Mouse (Mus musculus) monocyte, adult 2 months (primary cell): ENCODE measurements around the gene Hdac9.

ENCODE experiments used
- DNase-seq, 2 experiments: peaks; one replicate each; pipeline ENCODE4 v3.0.0; 2022; ENCODE audit warnings: low spot score in 2 of 2, low read depth in 1 of 2

Gene Hdac9

DNA sequence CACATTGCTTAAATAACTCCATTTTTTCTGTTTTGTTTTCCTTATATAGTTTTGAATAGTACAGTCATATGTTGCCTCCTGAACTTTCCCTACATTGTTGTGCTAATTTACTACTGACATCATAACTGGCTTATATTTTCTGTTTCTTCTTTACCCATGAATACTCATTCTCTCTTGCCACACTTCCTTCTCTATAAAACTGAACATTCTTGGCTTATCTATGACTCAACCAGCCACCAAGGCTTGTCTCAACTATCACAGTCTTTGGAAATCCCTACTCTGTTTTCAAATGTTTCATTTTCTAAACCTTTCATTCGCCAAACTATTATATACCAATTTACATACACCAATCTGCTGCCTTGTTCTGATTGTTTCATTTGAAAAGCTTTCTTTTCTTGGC, 108.7 kb downstream of the Hdac9 start:
- DNase-seq: no peak

DNA sequence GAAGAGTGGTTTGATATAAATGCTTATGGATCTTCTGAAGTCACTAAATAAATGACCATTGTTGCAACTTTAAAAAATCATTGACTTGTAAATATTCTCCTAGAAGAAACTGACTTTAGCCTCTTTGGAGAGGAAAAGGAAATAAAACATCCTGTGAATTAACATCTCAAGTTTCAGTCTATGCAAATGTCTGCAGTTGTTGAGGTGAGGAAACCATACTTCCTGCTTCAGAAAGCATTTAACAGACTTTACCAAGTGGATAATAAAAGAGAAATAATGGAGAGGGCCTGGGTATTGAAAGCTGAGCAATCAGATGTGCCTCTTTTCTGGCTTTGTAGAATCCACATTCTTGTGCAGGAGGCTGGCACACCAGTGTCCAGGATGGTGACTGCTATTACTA, 110.4 kb downstream of the Hdac9 start:
- no peak for DNase-seq

DNA sequence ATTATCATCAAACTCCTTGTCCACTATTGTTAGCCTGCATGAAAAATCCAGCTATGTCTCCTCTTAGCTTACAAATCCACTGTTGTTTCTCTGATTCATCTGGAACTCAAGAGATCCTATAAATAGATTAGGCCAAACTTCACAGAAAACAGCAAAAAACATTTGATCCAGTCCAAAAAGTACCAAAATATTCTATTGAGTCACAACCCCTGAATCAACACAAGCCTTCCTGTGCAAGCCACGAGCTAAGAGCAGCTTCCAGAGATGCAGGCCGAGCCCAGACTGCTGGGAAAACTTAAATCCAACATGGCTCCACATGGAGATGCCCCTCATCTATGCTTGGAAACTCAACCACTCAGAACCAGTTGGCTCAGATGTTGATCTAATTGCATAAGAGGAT, 113.2 kb downstream of the Hdac9 start:
- DNase-seq: no peak

DNA sequence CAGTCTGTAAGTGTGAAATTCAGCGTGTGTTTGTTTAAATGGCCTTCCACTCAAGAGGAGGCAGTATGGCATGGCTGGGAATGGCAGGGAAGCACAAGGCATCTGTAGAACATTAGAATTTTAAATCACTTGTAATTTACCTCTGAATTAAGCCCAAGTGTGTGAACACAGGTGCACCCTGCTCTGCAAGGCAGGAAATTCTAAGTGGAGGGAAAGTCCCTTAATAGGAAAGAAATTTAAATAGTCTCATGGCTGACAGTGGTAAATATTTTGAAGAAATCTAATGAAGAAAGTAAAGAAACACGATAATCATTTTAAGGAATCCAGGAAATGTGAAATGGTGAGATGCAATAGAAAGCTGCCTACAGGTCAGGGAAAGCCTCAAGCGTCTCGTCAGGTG, 114.6 kb downstream of the Hdac9 start:
- no peak for DNase-seq

DNA sequence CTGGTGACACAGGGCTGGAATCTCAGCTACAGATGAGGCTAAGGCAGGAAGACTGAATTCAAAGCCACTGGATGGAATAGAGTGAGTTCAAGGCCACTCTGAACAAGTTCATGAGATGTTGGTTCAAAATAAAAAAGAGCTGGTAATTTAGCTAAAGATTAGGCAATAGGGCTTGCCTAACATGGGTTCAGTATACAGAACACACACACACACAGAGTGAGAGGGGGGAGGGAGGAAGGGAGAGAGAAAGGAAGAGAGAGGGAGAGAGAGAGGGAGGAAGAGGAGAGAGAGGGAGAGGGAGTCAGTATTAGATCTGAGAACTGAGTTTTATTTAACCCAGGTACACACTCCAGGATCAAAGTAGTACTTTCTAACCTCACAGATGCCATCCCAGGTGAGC, 115.1 kb downstream of the Hdac9 start:
- no peak for DNase-seq

DNA sequence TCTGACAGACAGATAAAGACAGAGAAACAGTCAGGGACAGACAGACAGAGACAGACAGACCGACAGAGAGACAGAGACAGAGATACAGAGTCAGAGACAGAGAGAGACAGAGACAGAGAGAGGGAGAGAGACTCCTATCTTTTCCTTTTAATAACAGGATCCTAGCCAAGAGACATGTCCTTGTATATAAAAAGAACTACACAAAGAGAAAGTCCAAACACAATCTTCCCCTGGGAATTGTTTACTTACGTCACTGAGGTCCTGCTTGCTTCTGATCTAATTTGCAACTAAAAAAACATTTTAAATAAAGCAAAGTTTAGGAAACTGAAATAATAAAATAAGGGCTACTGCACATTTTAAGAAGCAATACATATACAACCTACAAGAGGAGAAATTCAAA, 119.5 kb downstream of the Hdac9 start:
- no peak for DNase-seq

DNA sequence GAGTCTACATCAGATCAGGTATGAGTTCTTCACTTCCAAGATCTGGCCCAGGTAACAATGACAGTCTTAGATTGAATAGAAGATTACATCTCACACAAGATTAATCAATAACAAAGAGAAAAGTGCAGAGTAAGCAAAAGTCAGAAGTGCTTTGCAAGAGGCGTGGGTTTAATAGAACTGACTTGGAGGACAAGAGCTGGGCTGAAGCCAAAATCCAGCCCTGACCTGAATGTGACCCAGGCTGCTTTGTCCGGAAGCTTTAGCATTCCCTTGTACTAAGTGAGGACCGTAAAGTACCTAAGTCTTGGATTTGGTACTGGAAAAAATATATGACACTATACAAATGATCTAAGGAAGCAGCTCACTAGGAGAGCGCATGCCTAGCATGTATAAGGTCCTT, 121.4 kb downstream of the Hdac9 start:
- DNase-seq: no peak

DNA sequence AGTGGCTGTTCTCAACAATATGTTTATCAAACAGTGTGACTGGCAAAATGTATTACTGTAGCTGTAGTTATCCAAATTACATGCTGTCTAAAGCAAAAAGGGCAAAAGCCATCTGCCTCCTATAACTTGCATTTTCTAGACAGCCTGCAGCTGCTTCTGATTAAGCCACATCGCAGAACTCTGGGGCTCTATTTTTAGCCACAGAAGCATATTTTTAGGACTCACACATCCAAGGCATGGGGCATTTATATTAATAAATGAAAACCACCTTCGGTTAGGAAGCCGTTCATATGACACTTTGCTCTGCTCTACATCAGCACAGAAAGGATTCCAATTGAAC, 124.8 kb downstream of the Hdac9 start:
- DNase-seq: no peak

DNA sequence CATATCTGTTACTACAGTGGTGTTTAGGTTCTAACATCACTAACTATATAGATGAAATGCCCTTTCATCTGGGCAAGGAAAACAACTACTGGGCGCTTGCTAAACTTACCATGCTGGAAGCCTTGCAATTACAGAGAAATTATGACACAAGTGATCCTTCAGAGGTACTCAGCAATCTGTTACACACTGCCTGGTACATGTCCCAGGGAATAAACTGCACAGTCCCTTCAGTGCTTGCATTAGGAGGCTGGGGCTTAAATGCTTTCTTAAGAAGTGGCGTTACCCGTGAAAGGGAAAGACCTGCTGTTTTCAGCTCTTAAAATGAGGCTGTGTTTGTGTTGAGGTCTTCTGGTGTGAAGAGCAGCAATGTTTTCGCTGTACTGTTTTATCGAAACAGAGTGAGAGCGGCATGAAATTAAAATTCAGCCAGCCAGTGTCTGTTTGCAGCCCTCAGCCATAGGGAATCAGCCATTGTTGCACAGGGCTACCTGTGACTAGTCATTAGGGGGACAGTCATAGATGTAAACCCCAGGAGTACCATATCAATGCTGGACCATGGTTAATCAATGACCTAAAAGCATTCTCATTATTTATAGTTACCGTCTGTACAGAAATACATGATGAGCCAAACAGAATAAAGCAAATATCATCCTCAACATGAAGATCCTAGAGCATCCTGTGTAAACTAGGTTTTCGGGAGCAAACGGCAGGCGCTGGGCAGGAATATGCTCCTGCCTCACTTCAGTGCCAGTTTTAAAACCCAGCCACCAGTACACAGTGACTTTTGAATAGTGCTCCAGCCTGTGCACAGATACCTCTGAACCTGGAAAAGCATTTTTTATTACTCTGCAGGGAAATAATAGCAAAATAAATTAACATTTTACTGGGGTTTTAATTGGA, 125.4 kb downstream of the Hdac9 start:
- DNase-seq: no peak

DNA sequence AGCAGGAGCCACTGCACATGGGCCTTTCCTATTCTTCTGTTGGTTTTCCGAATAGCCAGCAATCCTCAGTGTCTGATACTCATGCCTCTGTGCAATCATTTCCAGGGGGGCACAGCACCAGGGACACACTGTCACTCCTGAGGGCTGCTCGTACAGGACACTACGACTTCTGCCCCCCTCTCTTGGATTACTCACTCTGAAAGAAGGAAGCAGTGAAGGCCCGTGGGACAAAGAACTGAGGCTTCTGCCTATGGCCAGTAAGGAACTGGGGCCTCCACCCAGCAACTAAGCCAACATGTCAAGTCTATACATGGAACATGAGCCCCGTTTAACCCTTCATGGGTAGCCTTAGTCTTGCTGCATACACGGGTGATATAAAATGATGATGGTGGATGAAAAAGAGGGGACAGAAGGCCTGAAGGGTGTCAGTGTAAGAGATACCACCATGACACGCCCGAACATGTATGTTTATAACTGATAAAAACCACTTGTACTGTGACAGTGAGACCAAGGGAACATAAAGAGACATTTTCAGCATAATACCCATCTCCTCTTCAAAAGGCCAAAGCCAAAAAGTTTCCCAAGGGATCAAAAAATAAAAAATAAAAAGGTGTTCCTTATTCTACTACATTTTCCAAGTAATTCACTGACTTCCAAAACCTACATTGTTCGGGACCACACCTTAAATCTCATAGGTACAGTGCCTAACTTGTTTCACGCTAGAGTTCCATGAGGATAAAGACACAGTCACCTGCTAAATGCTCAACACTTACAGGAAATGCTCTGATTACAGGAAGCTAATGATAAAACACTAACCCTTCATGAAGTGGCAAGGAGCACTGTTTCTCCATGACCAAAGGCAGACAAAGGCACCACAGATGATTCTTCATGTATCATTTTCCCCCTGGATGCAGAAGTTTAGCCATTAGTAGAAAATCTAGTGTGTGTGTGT, 127.6 kb downstream of the Hdac9 start:
- peak in 1 of 2 experiments; percentile 31 for DNase-seq

DNA sequence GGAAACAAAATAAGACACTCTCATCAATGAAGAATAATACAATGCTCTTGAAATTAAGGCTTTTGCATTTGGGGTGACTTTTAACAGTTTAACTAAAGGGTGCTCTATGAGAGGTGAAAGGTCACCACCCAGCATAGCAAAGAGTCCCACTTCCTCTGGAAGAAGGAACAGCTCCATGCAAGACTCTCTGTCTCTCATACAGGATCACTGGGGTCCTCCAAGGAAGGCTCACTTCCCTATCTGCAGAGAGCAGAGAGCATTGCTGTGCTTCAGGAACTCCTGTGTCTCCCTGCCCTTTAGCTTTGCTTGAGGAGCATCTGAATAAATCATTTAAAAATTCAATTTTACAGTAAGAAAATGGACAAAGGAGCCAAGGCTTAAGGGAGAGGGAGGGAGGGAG, 129.5 kb downstream of the Hdac9 start:
- DNase-seq: peak in 1 of 2 experiments; percentile 3

DNA sequence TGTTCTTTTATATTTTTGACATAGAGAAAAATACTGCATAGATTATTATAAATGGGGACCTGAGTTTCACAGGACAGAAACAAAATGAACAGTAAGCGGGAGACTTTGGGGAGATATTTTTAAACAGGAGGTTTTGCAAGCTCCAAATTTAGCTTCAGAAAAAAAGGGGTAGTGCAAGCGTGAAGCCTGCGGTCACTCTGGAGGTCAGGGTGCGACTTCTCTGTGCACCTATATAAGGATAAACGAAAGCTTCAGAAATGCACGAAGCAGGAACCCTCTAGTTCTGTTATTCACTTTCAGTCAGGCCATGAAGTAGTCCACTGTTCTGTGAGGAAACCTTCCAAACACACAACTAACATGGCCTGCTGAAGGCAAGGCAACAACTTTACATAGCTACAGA, 133.3 kb downstream of the Hdac9 start:
- DNase-seq: peak; percentile 36 to 52

DNA sequence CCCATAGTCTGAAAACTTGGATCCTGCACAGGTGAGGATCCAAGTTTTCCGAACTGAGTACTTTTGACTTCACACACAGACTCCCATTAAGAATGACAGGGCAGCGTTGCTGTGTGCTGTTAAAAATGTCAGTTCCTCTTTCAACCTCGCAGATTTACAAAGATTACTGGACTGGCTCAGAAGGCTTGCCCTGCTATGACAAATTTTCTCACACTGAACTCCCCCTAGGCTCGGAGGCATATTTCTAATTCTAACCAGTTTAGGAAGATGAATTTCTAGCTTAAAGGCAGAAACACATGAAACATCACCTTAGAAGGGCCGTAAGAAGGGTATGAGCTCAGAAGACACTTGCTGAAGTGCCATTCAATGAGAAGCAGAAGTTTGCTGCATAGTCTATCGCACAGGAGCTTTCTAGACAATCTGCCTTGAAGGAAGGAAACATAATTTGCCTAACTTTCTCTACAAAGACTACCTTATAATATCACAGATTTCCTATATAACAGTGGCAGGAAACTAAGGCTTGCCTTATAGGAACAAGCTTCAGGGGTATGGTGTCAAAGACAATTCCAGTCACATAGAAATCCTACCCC, 137.4 kb downstream of the Hdac9 start:
- peak in 1 of 2 experiments; percentile 6 for DNase-seq

DNA sequence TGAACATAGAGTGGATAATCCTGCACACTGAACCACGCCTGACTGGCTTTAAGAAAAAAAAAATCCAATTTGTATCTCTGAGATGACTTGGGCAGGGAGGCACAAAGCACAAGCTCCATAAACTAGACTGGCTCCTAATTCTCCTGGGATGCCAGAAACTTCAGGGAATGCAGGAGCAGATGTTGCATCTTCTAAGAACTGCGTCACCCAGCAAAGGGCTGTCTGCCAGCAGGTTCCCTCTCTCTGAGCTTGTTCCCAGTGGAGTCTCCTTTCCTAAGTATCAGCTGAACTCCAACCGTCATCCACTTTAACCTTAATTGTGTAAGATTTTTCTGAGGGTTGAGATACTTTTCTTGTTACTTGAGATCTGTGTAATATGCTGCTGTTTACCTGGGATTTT, 140.7 kb downstream of the Hdac9 start:
- DNase-seq: no peak

DNA sequence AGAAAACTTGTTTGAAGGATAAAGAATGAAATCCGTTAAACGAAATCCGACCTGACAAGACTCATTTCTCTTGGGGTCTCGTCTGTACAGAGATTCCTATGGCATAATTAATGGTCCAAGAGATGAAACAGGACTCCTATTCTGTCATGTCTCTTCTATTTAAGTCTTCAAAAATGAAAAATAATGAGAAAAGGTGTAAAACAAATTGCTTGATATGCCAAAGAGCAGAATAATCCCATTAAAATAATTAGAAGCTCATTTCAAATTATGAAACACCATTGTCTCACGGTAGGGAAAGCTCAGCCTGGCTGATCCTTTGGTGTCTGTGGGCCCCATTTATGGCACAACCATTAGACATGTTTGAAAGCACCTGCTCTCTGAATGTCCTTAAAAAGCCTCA, 142.8 kb downstream of the Hdac9 start:
- DNase-seq: no peak

DNA sequence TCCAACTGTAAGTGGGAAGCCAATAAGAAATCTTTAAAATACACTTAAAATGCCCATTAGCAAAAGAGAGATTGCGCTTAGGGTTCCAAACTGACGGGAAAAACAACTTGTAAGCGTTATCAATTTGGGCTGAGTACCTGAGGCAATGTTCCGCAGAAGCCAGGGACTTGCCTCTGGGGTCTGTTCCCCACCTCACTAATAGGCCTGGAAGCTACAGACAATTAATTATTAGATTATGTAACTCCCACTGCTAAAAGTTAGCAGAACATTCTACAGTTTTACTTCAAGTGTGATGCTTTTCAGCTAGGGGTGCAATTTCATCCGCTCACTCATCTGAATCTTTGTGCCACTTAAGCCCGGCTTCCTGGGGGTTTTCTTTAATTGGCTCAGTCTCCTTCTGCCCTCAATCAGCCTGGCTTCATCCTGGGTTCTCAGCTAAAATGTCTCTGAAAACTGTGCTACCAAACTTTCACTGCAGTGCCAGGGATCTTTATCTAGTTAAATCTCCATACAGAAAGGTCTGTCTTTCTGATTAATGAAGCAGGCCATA, 149.6 kb downstream of the Hdac9 start:
- DNase-seq: no peak

DNA sequence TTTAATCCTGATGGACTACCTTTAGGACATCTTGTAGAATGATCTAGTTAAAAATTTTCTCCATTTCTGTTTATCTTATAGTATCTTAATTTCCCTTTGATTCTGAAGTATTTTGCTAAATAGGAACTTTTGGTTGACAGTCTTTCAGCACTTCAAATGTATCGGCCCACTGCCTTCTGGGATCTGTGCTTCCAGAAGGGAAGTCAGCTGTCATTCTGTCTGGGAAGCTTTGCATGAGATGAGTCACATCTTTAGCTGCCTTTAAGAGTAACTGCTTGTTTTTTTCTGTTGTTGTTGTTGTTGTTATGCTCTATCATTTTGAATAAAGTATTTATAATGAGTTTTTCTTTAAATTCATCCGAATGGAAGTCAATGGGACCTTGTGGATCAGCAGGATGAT, 169.6 kb downstream of the Hdac9 start:
- DNase-seq: no peak

DNA sequence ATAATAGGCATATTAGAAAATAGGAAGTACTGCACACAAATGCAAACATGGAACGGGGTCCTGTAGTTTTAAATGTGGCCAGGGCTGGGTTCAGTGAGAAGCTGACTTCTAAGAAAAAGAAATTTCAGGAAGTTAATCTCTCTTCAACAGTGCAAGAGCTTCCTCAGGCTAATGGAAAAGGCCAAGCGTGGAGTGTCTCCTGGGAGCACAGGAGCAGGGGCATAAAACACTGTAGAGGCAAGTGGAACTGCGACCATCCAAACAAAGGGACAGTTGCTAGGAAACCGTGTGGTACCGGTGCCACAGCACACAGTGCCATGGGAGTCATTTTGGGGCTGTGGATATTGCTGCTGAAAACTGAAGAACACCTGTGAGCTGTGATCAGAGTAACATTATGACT, 191.7 kb downstream of the Hdac9 start:
- DNase-seq: no peak

DNA sequence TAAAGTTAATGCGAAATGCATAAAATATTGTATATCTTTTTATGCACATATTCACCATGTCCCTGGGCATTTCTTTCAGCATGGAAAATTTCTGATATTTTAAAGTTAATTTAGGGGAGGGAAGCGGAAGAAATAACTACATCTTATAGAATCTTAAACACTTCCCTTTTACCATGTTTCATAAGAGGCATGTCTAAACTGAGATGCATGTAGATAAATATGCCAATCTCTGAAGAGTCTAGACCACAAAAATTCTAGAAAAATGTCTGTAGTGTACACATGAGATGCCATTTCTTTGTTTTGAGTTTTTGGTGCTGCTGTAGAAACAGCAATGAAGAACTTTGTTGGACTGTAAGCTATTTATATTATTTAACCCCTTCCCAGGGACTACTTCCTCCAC, 192.6 kb downstream of the Hdac9 start:
- DNase-seq: no peak

DNA sequence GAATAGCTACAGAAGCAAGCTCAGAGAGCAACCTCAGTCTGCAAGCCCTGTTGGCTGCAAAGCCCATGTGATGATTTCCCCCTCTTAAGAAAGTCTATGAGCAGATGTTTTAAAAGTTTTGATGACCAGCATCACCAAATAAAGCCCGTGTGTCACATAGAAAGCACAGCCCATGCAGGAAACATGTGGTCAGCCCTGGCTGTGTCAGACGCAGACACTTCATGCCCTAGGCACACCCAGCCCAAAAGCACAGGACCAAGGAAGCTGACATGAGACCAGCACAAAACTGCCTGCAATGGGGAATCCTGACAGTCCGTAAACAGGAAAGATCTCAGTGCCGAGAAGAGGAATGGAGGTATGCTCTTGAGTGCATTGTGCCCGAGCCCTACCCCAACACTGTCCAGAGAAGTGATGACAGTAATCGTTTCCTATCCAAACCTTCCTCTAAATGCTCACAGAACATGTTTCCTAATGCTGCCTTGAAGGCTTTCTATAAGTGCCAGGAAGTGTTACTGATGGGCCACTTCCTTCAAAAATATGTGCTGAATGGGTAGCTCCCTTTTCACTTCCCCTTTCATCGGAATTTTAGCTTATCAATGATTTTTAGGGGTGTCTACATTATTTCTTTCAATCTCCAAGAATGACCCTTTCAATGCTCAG, 193.9 kb downstream of the Hdac9 start:
- peak; percentile 12 to 27 for DNase-seq

DNA sequence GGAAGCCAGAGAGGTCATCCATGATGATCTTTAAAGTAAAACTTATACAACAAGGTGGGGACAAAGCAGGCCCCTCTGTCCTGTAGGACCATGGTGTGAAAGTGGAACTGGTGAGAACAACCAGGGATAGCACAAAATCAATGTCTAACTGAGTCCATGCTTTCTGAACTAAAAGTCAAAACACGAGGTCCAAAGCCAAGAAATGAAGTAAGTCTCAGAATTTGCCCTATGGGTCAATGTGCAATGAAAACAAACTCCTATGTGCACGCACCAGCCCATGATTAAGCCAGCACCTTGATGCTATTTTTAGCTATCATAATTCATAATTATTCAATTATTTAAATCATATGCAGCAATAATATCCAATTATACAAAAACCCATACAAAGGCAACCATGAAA, 196.0 kb downstream of the Hdac9 start:
- no peak for DNase-seq
